Comparison of ENCODE assay signal across 21 mouse cellular contexts in genomic region chr7:27520104-27520503, GRCm38 (mm10). TPM values are rescaled to one million over a fixed set of nuclear protein-coding genes. Genes with fewer than 3 reads are reported as not detected.
A peak's percentile ranks its signal among the peaks of the same experiment; 100 is the strongest.
DNase-seq lines count a peak whose midpoint lies in the region; ATAC-seq and TF ChIP-seq lines count a peak whose summit lies in the region.
"Had no signal": no experiment of that assay in that cellular context is flagged by ENCODE, and none has a peak within 500 bp of the region (broad histone marks: within the 10 kb centered on the region; RNA-seq: fewer than 3 reads in every experiment).

No protein-coding gene starts in this region.

- TF ChIP-seq EP300 in ES-Bruce4 (IDR thresholded peaks at IDR 0.05; ENCODE audit: insufficient read depth, low read depth, low read length): 0 out of 2 replicates have a peak, but pooled peaks have one; percentile 47

- H3K27me3 ChIP-seq in hindbrain, postnatal 0 days (ENCODE audit: insufficient read depth, low read length): no peaks in the 10 kb centered on the region
- H3K27me3 ChIP-seq in hindbrain, embryonic 11.5 days (ENCODE audit: control insufficient read depth, insufficient read depth, low read length): no peaks in the 10 kb centered on the region
- no peaks in the 10 kb centered on the region for H3K27me3 ChIP-seq in lung, embryonic 14.5 days (ENCODE audit: insufficient read depth, low read length)
- no peaks in the 10 kb centered on the region for H3K27me3 ChIP-seq in ES-Bruce4 (ENCODE audit: control insufficient read depth, insufficient read depth, low read length, poor library complexity, severe bottlenecking)
- H3K27me3 ChIP-seq: heart, embryonic 13.5 days; limb, embryonic 12.5 days; liver, embryonic 15.5 days; midbrain, embryonic 12.5 days had no signal

- H3K9ac ChIP-seq in hindbrain, postnatal 0 days (replicated peaks; ENCODE audit: low read length): no peak overlapping the region
- no peak overlapping the region for H3K9ac ChIP-seq in hindbrain, embryonic 11.5 days (ENCODE audit: low read depth, low read length)
- H3K9ac ChIP-seq in lung, embryonic 14.5 days: no peak overlapping the region
- H3K9ac ChIP-seq in ES-Bruce4 (ENCODE audit: low read depth, poor library complexity, severe bottlenecking): peak overlapping the region; percentile 10
- H3K9ac ChIP-seq: heart, embryonic 13.5 days; limb, embryonic 12.5 days; liver, embryonic 15.5 days; midbrain, embryonic 12.5 days had no signal

- no peak overlapping the region for H3K4me3 ChIP-seq in hindbrain, postnatal 0 days (ENCODE audit: low read length)
- no peak overlapping the region for H3K4me3 ChIP-seq in hindbrain, embryonic 11.5 days (ENCODE audit: low read depth, low read length)
- no peak overlapping the region for H3K4me3 ChIP-seq in lung, embryonic 14.5 days (ENCODE audit: low read depth, low read length)
- H3K4me3 ChIP-seq in ES-Bruce4 (ENCODE audit: low read depth, low read length): no peak overlapping the region
- H3K4me3 ChIP-seq: heart, embryonic 13.5 days; limb, embryonic 12.5 days; liver, embryonic 15.5 days; midbrain, embryonic 12.5 days had no signal

- no peaks in the 10 kb centered on the region for H3K36me3 ChIP-seq in hindbrain, postnatal 0 days (ENCODE audit: insufficient read depth, low read length)
- no peaks in the 10 kb centered on the region for H3K36me3 ChIP-seq in hindbrain, embryonic 11.5 days (ENCODE audit: control insufficient read depth, insufficient read depth, low read length)
- peaks cover 5% of the 10 kb centered on the region; the same call in 1 of the 2 replicates for H3K36me3 ChIP-seq in lung, embryonic 14.5 days (ENCODE audit: insufficient read depth)
- H3K36me3 ChIP-seq in ES-Bruce4 (ENCODE audit: control insufficient read depth, insufficient read depth, low read length, poor library complexity, severe bottlenecking): no peaks in the 10 kb centered on the region
- H3K36me3 ChIP-seq: liver, embryonic 15.5 days had no signal

- TF ChIP-seq POLR2A in ES-Bruce4 (IDR thresholded peaks at IDR 0.05; ENCODE audit: insufficient read depth, low read length): peak; percentile 9

- peak; percentile 2; the same call in 1 of the 2 replicates for TF ChIP-seq CTCF in hindbrain, postnatal 0 days (IDR thresholded peaks at IDR 0.05; ENCODE audit: low read depth)
- TF ChIP-seq CTCF in lung, embryonic 14.5 days (IDR thresholded peaks at IDR 0.05; ENCODE audit: low read depth): peak; percentile 35; the same call in 1 of the 2 replicates
- TF ChIP-seq CTCF in ES-Bruce4 (IDR thresholded peaks at IDR 0.05; ENCODE audit: low read depth, low read length): peak; percentile 65

- no peak for DNase-seq in hindbrain, postnatal 0 days (ENCODE audit: low spot score)
- DNase-seq in hindbrain, embryonic 11.5 days (ENCODE audit: low spot score): no peak
- DNase-seq in lung, embryonic 14.5 days: no peak
- DNase-seq in lung, postnatal 14 days: no peak
- DNase-seq in R1 (ENCODE audit: low read depth, low spot score) (peak; percentile 86), MN1 (ENCODE audit: low spot score) (no peak)
- no peak for DNase-seq in cerebellum, postnatal 25 days
- DNase-seq: adrenal gland, adult 2 months; cerebellum, postnatal 14 days; embryo, embryonic 11 days; heart, postnatal 4 days; kidney, adult 2 months; kidney, postnatal 14 days; thymus, adult 18-20 months had no signal

- ATAC-seq in hindbrain, postnatal 0 days: no peak
- no peak for ATAC-seq in hindbrain, embryonic 11.5 days (ENCODE audit: low FRiP score)
- ATAC-seq in lung, embryonic 14.5 days (ENCODE audit: insufficient read depth): no peak
- ATAC-seq: forebrain, embryonic 16.5 days; hindbrain, embryonic 16.5 days had no signal

- H3K4me2 ChIP-seq in hindbrain, postnatal 0 days (ENCODE audit: low read depth, low read length): no peak overlapping the region
- H3K4me2 ChIP-seq in hindbrain, embryonic 11.5 days (replicated peaks; ENCODE audit: low read depth, low read length): no peak overlapping the region
- no peak overlapping the region for H3K4me2 ChIP-seq in lung, embryonic 14.5 days
- H3K4me2 ChIP-seq: heart, embryonic 13.5 days; limb, embryonic 12.5 days; liver, embryonic 15.5 days; midbrain, embryonic 12.5 days had no signal

- no peaks in the 10 kb centered on the region for H3K9me3 ChIP-seq in hindbrain, postnatal 0 days (ENCODE audit: low read length)
- H3K9me3 ChIP-seq in hindbrain, embryonic 11.5 days (ENCODE audit: control insufficient read depth, low read length): no peaks in the 10 kb centered on the region
- H3K9me3 ChIP-seq in lung, embryonic 14.5 days (ENCODE audit: low read depth, low read length): peaks cover 4% of the 10 kb centered on the region; the same call in 1 of the 2 replicates
- no peaks in the 10 kb centered on the region for H3K9me3 ChIP-seq in ES-Bruce4 (replicated peaks; ENCODE audit: control insufficient read depth, insufficient read depth, low read length, poor library complexity, severe bottlenecking)
- H3K9me3 ChIP-seq: heart, embryonic 13.5 days; midbrain, embryonic 12.5 days had no signal

- H3K27ac ChIP-seq in hindbrain, postnatal 0 days: no peak overlapping the region
- H3K27ac ChIP-seq in hindbrain, embryonic 11.5 days (ENCODE audit: low read depth, low read length): no peak overlapping the region
- H3K27ac ChIP-seq in lung, embryonic 14.5 days (ENCODE audit: low read depth): no peak overlapping the region
- H3K27ac ChIP-seq in ES-Bruce4 (ENCODE audit: insufficient read depth, low read length): peak overlapping the region; percentile 96
- H3K27ac ChIP-seq: heart, embryonic 13.5 days; limb, embryonic 12.5 days; liver, embryonic 15.5 days; midbrain, embryonic 12.5 days had no signal

- no peaks in the 10 kb centered on the region for H3K4me1 ChIP-seq in hindbrain, postnatal 0 days (ENCODE audit: insufficient read depth, low read length)
- no peaks in the 10 kb centered on the region for H3K4me1 ChIP-seq in hindbrain, embryonic 11.5 days (replicated peaks; ENCODE audit: control insufficient read depth, insufficient read depth, low read length)
- no peaks in the 10 kb centered on the region for H3K4me1 ChIP-seq in lung, embryonic 14.5 days (ENCODE audit: insufficient read depth)
- peaks cover 13% of the 10 kb centered on the region for H3K4me1 ChIP-seq in ES-Bruce4 (ENCODE audit: control insufficient read depth, insufficient read depth, low read length)
- H3K4me1 ChIP-seq: heart, embryonic 13.5 days; limb, embryonic 12.5 days; midbrain, embryonic 12.5 days had no signal

RNA-seq across cellular contexts. Expression of gene Hipk4, which starts 3.0 kb away (rescaled TPM):
- 0.73 and 1.8 TPM in 2 replicates for total RNA-seq in hindbrain, postnatal 0 days (2014; rRNA removed)
- 1.6 and 1.9 TPM in 2 replicates for polyA plus RNA-seq in hindbrain, postnatal 0 days (2015; fragmentation: Nextera tagmentation; extraction: Ambion mirVana)
- polyA plus RNA-seq in hindbrain, embryonic 11.5 days (2014; fragmentation: Nextera tagmentation; extraction: Ambion mirVana): 0.21 and 0.96 TPM in 2 replicates
- 0.95 and 1.0 TPM in 2 replicates for polyA plus RNA-seq in lung, embryonic 14.5 days (2014; fragmentation: Nextera tagmentation; extraction: Ambion mirVana)
- polyA plus RNA-seq in ES-Bruce4 (2011; ENCODE audit: insufficient read depth, insufficient read length, low read depth, missing spikeins): 1.4 and 1.5 TPM in 2 replicates

RNA-seq across cellular contexts. Expression of gene Prx, which starts 21.0 kb away (rescaled TPM):
- total RNA-seq in hindbrain, postnatal 0 days (2014; rRNA removed): 1.8 and 2.1 TPM in 2 replicates
- polyA plus RNA-seq in hindbrain, postnatal 0 days (2015; fragmentation: Nextera tagmentation; extraction: Ambion mirVana): 2.1 and 2.5 TPM in 2 replicates
- polyA plus RNA-seq in hindbrain, embryonic 11.5 days (2014; fragmentation: Nextera tagmentation; extraction: Ambion mirVana): 0.53 and 1.0 TPM in 2 replicates
- polyA plus RNA-seq in lung, embryonic 14.5 days (2014; fragmentation: Nextera tagmentation; extraction: Ambion mirVana): 2.5 and 2.9 TPM in 2 replicates
- 4.2 and 5.7 TPM in 2 replicates for polyA plus RNA-seq in ES-Bruce4 (2011; ENCODE audit: insufficient read depth, insufficient read length, low read depth, missing spikeins)

RNA-seq across cellular contexts. Expression of gene Pld3, which starts 32.9 kb away (rescaled TPM):
- total RNA-seq in hindbrain, postnatal 0 days (2014; rRNA removed): 307 and 308 TPM in 2 replicates
- polyA plus RNA-seq in hindbrain, postnatal 0 days (2015; fragmentation: Nextera tagmentation; extraction: Ambion mirVana): 268 and 287 TPM in 2 replicates
- polyA plus RNA-seq in hindbrain, embryonic 11.5 days (2014; fragmentation: Nextera tagmentation; extraction: Ambion mirVana): 72.1 and 72.9 TPM in 2 replicates
- polyA plus RNA-seq in lung, embryonic 14.5 days (2014; fragmentation: Nextera tagmentation; extraction: Ambion mirVana): 56.7 and 57.4 TPM in 2 replicates
- polyA plus RNA-seq in ES-Bruce4 (2011; ENCODE audit: insufficient read depth, insufficient read length, low read depth, missing spikeins): 50.8 and 72.8 TPM in 2 replicates

RNA-seq across cellular contexts. Expression of gene 2310022A10Rik, which starts 32.9 kb away (rescaled TPM):
- 8.1 and 8.2 TPM in 2 replicates for total RNA-seq in hindbrain, postnatal 0 days (2014; rRNA removed)
- 25.7 and 26.1 TPM in 2 replicates for polyA plus RNA-seq in hindbrain, postnatal 0 days (2015; fragmentation: Nextera tagmentation; extraction: Ambion mirVana)
- polyA plus RNA-seq in hindbrain, embryonic 11.5 days (2014; fragmentation: Nextera tagmentation; extraction: Ambion mirVana): 22.4 and 24.5 TPM in 2 replicates
- 20.6 and 25.4 TPM in 2 replicates for polyA plus RNA-seq in lung, embryonic 14.5 days (2014; fragmentation: Nextera tagmentation; extraction: Ambion mirVana)
- polyA plus RNA-seq in ES-Bruce4 (2011; ENCODE audit: insufficient read depth, insufficient read length, low read depth, missing spikeins): 36.1 and 36.7 TPM in 2 replicates

RNA-seq across cellular contexts. Expression of gene Sertad1, which starts 33.4 kb away (rescaled TPM):
- total RNA-seq in hindbrain, postnatal 0 days (2014; rRNA removed): 7.2 and 9.4 TPM in 2 replicates
- polyA plus RNA-seq in hindbrain, postnatal 0 days (2015; fragmentation: Nextera tagmentation; extraction: Ambion mirVana): 7.7 and 8.8 TPM in 2 replicates
- 18.4 and 21.0 TPM in 2 replicates for polyA plus RNA-seq in hindbrain, embryonic 11.5 days (2014; fragmentation: Nextera tagmentation; extraction: Ambion mirVana)
- polyA plus RNA-seq in lung, embryonic 14.5 days (2014; fragmentation: Nextera tagmentation; extraction: Ambion mirVana): 39.3 and 42.5 TPM in 2 replicates
- polyA plus RNA-seq in ES-Bruce4 (2011; ENCODE audit: insufficient read depth, insufficient read length, low read depth, missing spikeins): 8.0 and 8.9 TPM in 2 replicates

Comparison
In these comparisons a context has a peak if more than half of its experiments do, and no peak if none do; other contexts are left out.
1. CTCF ChIP-seq: peak in every context shown above with its lines; median percentile 65 in ES-Bruce4; 35 in lung, embryonic 14.5 days; 2 in hindbrain, postnatal 0 days.